Mouse (Mus musculus) bone marrow macrophage, adult 2 months (primary cell): ENCODE data around the gene Cnot9.

ENCODE experiments used
- CTCF ChIP-seq: IDR thresholded peaks from 2 replicates; pipeline ENCODE4 v1.5.1; 2012; ENCODE audit warnings: low read depth, mild to moderate bottlenecking, low read length, moderate library complexity
- POLR2A ChIP-seq: IDR thresholded peaks from 2 replicates; pipeline ENCODE4 v1.6.1; 2012; ENCODE audit warnings: mild to moderate bottlenecking, low read depth, low read length, borderline replicate concordance

GRCm38 (mm10) chr1:74524746-74525145 is 18.9 kb downstream of the Cnot9 start:
- TF ChIP-seq POLR2A (no peak), CTCF (no peak)
